Mouse (Mus musculus) hindbrain, embryonic 10.5 days (tissue): ENCODE measurements at regions not wholly inside any gene's neighbourhood (a gene's known extent, or its start where the extent isn't known, plus 50 kb on each side); places are given as distances from the start of the nearest gene placed in this dataset.

Source experiments
- DNase-seq: peaks from one replicate; pipeline ENCODE4 v3.0.0-alpha.2; 2017; ENCODE audit warnings: low spot score
- H3K27ac ChIP-seq: fragments of 300-500 bp; sonication (generic); 2 replicates; pipeline ENCODE4 v1.5.1; 2016; ENCODE audit warnings: mild to moderate bottlenecking, moderate library complexity
- H3K27me3 ChIP-seq: fragments of 300-500 bp; sonication (generic); 2 replicates; pipeline ENCODE4 v1.6.1; 2016; ENCODE audit warnings: mild to moderate bottlenecking; ENCODE audit not compliant: poor library complexity, insufficient read depth, severe bottlenecking
- H3K36me3 ChIP-seq: fragments of 300-500 bp; sonication (generic); 2 replicates; pipeline ENCODE4 v1.6.1; 2016; ENCODE audit warnings: mild to moderate bottlenecking, moderate library complexity
- H3K4me1 ChIP-seq: fragments of 300-500 bp; sonication (generic); replicated peaks from 2 replicates; pipeline ENCODE4 v1.6.1; 2016; ENCODE audit warnings: mild to moderate bottlenecking
- H3K4me3 ChIP-seq: fragments of 300-500 bp; sonication (generic); 2 replicates; pipeline ENCODE4 v1.5.1; 2016; ENCODE audit warnings: mild to moderate bottlenecking, moderate library complexity
- H3K9me3 ChIP-seq: fragments of 300-500 bp; sonication (generic); 2 replicates; pipeline ENCODE4 v1.6.1; 2016; ENCODE audit warnings: mild to moderate bottlenecking, moderate library complexity
- WGBS: fragments of 180-500 bp; shearing (Covaris S2); methylation state at CpG from one replicate; pipeline ENCODE4 v1.1.7; 2016; 5-methylcytosine and 5-hydroxymethylcytosine counted together

GRCm38 (mm10) chr14:76279561-76279960, 135.2 kb upstream of the Tsc22d1 start:
- DNase-seq: no peak
- Histone ChIP-seq H3K36me3 (no peaks in the 10 kb centered on the region), H3K27ac (no peak overlapping the region), H3K4me3 (no peak overlapping the region), H3K4me1 (peaks cover 16% of the 10 kb centered on the region), H3K9me3 (no peaks in the 10 kb centered on the region), H3K27me3 (no peaks in the 10 kb centered on the region)
- WGBS: 82% methylated on average over 19 of the region's 19 CpGs

- WGBS: 21% methylated on average over 5 of the region's 5 CpGs
- Histone ChIP-seq H3K9me3 (no peaks in the 10 kb centered on the region), H3K27ac (peak overlapping the region; percentile 60), H3K4me3 (no peak overlapping the region), H3K27me3 (no peaks in the 10 kb centered on the region), H3K36me3 (no peaks in the 10 kb centered on the region), H3K4me1 (peaks cover 16% of the 10 kb centered on the region)
- peak; percentile 53 for DNase-seq
These were observed 132.9 kb upstream of the Tsc22d1 start for GRCm38 (mm10) chr14:76281867-76282266.

- Histone ChIP-seq H3K27ac (no peak overlapping the region), H3K4me1 (peaks cover 14% of the 10 kb centered on the region; the same call in 1 of the 2 replicates), H3K27me3 (no peaks in the 10 kb centered on the region), H3K4me3 (no peak overlapping the region), H3K9me3 (no peaks in the 10 kb centered on the region), H3K36me3 (no peaks in the 10 kb centered on the region)
- no peak for DNase-seq
- WGBS: 93% methylated on average over 8 of the region's 8 CpGs
These were observed 127.0 kb upstream of the Tsc22d1 start for GRCm38 (mm10) chr14:76287768-76288167.

GRCm38 (mm10) chr14:76290401-76291018, 124.3 kb upstream of the Tsc22d1 start:
- Histone ChIP-seq H3K36me3 (no peaks in the 10 kb centered on the region), H3K4me3 (no peak overlapping the region), H3K27me3 (no peaks in the 10 kb centered on the region), H3K9me3 (no peaks in the 10 kb centered on the region), H3K27ac (no peak overlapping the region), H3K4me1 (peaks cover 14% of the 10 kb centered on the region; the same call in 1 of the 2 replicates)
- peak; percentile 26 for DNase-seq
- 59% methylated on average over 9 of the region's 9 CpGs for WGBS

GRCm38 (mm10) chr14:76292211-76292610, 122.5 kb upstream of the Tsc22d1 start:
- H3K36me3 ChIP-seq: no peaks in the 10 kb centered on the region
- no peak for DNase-seq
- H3K4me3 ChIP-seq: no peak overlapping the region
- no peaks in the 10 kb centered on the region for H3K9me3 ChIP-seq
- no peaks in the 10 kb centered on the region for H3K27me3 ChIP-seq
- peaks cover 14% of the 10 kb centered on the region; the same call in 1 of the 2 replicates for H3K4me1 ChIP-seq
- WGBS: 58% methylated on average over 4 of the region's 4 CpGs
- H3K27ac ChIP-seq: no peak overlapping the region

- Histone ChIP-seq H3K27me3 (no peaks in the 10 kb centered on the region), H3K9me3 (no peaks in the 10 kb centered on the region), H3K4me1 (peaks cover 11% of the 10 kb centered on the region; the same call in 1 of the 2 replicates), H3K36me3 (no peaks in the 10 kb centered on the region), H3K27ac (no peak overlapping the region), H3K4me3 (no peak overlapping the region)
- WGBS: 90% methylated on average over 18 of the region's 18 CpGs
- DNase-seq: no peak
These were observed 119.2 kb upstream of the Tsc22d1 start for GRCm38 (mm10) chr14:76295411-76296169.

- Histone ChIP-seq H3K27ac (no peak overlapping the region), H3K9me3 (no peaks in the 10 kb centered on the region), H3K27me3 (no peaks in the 10 kb centered on the region), H3K4me3 (no peak overlapping the region), H3K36me3 (no peaks in the 10 kb centered on the region), H3K4me1 (no peaks in the 10 kb centered on the region)
- 90% methylated on average over 5 of the region's 5 CpGs for WGBS
- DNase-seq: no peak
These were observed 116.9 kb upstream of the Tsc22d1 start for GRCm38 (mm10) chr14:76297864-76298263.

- 75% methylated on average over 11 of the region's 11 CpGs for WGBS
These were observed 112.3 kb upstream of the Tsc22d1 start for GRCm38 (mm10) chr14:76302322-76302991.

GRCm38 (mm10) chr14:76307603-76308002, 107.2 kb upstream of the Tsc22d1 start:
- DNase-seq: no peak
- Histone ChIP-seq H3K4me3 (no peak overlapping the region), H3K27ac (peak overlapping the region; percentile 84), H3K27me3 (no peaks in the 10 kb centered on the region), H3K9me3 (no peaks in the 10 kb centered on the region), H3K4me1 (peaks cover 15% of the 10 kb centered on the region), H3K36me3 (no peaks in the 10 kb centered on the region)
- WGBS: 68% methylated on average over 2 of the region's 2 CpGs

More at GRCm38 (mm10) chr14:76302322-76302991, 112.3 kb upstream of the Tsc22d1 start:
- H3K9me3 ChIP-seq: no peaks in the 10 kb centered on the region
- no peak overlapping the region for H3K27ac ChIP-seq
- H3K4me3 ChIP-seq: no peak overlapping the region
- H3K4me1 ChIP-seq: no peaks in the 10 kb centered on the region
- H3K27me3 ChIP-seq: no peaks in the 10 kb centered on the region
- DNase-seq: no peak
- no peaks in the 10 kb centered on the region for H3K36me3 ChIP-seq

GRCm38 (mm10) chr14:76308188-76308812, 106.5 kb upstream of the Tsc22d1 start:
- no peaks in the 10 kb centered on the region for H3K27me3 ChIP-seq
- 24% methylated on average over 12 of the region's 12 CpGs for WGBS
- no peaks in the 10 kb centered on the region for H3K9me3 ChIP-seq
- DNase-seq: peak; percentile 27
- peaks cover 15% of the 10 kb centered on the region for H3K4me1 ChIP-seq
- H3K27ac ChIP-seq: peak overlapping the region; percentile 84
- peak overlapping the region; percentile 37 for H3K4me3 ChIP-seq
- H3K36me3 ChIP-seq: no peaks in the 10 kb centered on the region

GRCm38 (mm10) chr14:76309606-76310005, 105.2 kb upstream of the Tsc22d1 start:
- no peak for DNase-seq
- Histone ChIP-seq H3K9me3 (no peaks in the 10 kb centered on the region), H3K36me3 (no peaks in the 10 kb centered on the region), H3K27me3 (no peaks in the 10 kb centered on the region), H3K4me1 (peaks cover 15% of the 10 kb centered on the region), H3K27ac (no peak overlapping the region), H3K4me3 (no peak overlapping the region)
- WGBS: 77% methylated on average over 4 of the region's 4 CpGs

GRCm38 (mm10) chr14:76310278-76310677, 104.5 kb upstream of the Tsc22d1 start:
- 84% methylated on average over 6 of the region's 6 CpGs for WGBS
- Histone ChIP-seq H3K4me1 (peaks cover 15% of the 10 kb centered on the region), H3K4me3 (no peak overlapping the region), H3K27me3 (no peaks in the 10 kb centered on the region), H3K9me3 (no peaks in the 10 kb centered on the region), H3K27ac (no peak overlapping the region), H3K36me3 (no peaks in the 10 kb centered on the region)
- no peak for DNase-seq
